Mouse (Mus musculus) cerebellum, adult 2 months (tissue): ENCODE data around the gene Steap4.

ENCODE experiments used
- CTCF ChIP-seq: fragments of 200-500 bp; IDR thresholded peaks from 2 replicates; pipeline ENCODE4 v1.5.1; 2011; ENCODE audit warnings: low read depth, mild to moderate bottlenecking, control low read depth, low read length, moderate library complexity, borderline replicate concordance; ENCODE audit not compliant: insufficient read depth
- POLR2A ChIP-seq: fragments of 200-500 bp; IDR thresholded peaks from 2 replicates; pipeline ENCODE4 v1.6.1; 2011; ENCODE audit warnings: low read length, control low read depth, borderline replicate concordance; ENCODE audit not compliant: insufficient read depth

DNA sequence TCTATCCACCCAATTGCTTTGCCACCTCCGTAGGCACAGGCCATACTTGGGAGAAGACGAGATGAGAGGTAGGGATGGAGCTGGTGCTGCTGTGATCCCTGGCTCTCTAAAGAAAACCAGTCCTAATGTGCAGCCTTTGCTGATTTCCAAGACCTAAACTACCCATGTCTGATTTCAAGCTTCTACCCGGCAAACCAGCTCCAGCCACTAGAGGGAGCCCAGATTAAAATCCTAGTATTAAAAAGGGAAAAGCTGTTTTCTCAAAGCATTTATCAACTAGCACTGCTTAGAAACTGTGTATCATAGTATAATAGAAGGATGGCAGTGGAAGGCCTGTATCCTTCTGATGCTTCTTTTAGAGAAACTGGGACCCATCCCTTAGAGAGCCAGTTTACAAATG, 5.0 kb downstream of the Steap4 start:
- peak; percentile 51; the same call in 1 of the 2 replicates for TF ChIP-seq CTCF
- TF ChIP-seq POLR2A = no peak
